Mouse (Mus musculus): ENCODE measurements at regions not wholly inside any gene's neighbourhood (a gene's known extent, or its start where the extent isn't known, plus 50 kb on each side); places are given as distances from the start of the nearest gene placed in this dataset.

- H3K36me3 ChIP-seq (replicated peaks), result no peaks in the 10 kb centered on the region
- no peaks in the 10 kb centered on the region for H3K4me1 ChIP-seq (ENCODE audit: insufficient read depth, low read depth, low read length)
- no peak overlapping the region for H3K4me3 ChIP-seq (ENCODE audit: low read depth, low read length)
- ATAC-seq (ENCODE audit: extremely low read depth, insufficient number of reproducible peaks, low FRiP score, poor library complexity, severe bottlenecking) (no peak), DNase-seq (ENCODE audit: low spot score) (no peak)
- H3K27me3 ChIP-seq (ENCODE audit: insufficient read depth, low read length), result no peaks in the 10 kb centered on the region
- no peaks in the 10 kb centered on the region for H3K9me3 ChIP-seq (replicated peaks)
- TF ChIP-seq POLR2AphosphoS5 (IDR thresholded peaks at IDR 0.05; ENCODE audit: insufficient replicate concordance, low read depth, low read length), result no peak
- no peak for TF ChIP-seq GATA1 (IDR thresholded peaks at IDR 0.05; ENCODE audit: borderline replicate concordance, low read length)
- TF ChIP-seq TAL1 (conservative IDR thresholded peaks at IDR 0.05; ENCODE audit: low read depth, low read length), result no peak
Measured at GRCm38 (mm10) chr8:95974889-95975288, 86.5 kb upstream of the Got2 start.

DNA sequence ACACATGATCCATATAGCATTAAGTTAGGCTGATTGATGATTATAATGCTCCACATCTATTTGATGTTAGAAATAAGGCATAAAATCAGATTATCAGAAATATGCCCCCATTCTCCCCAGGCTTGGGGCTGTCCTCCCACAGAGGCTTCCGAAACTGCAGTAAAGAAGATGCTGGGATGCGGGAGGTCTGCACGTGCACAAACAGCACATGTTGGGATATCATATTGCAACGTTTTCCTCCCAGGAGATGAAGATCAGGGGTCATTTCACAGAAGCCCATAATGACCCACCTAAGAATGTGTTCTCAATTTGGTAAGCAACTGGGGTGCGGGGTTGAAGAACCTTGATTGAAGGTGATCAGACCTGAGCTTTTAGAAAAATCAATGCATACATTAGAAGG, 85.9 kb upstream of the Got2 start:
- Histone ChIP-seq H3K9me3 (replicated peaks) (no peaks in the 10 kb centered on the region), H3K4me3 (ENCODE audit: low read depth, low read length) (no peak overlapping the region), H3K4me1 (ENCODE audit: insufficient read depth, low read depth, low read length) (no peaks in the 10 kb centered on the region), H3K36me3 (replicated peaks) (no peaks in the 10 kb centered on the region), H3K27me3 (ENCODE audit: insufficient read depth, low read length) (no peaks in the 10 kb centered on the region)
- ATAC-seq (ENCODE audit: extremely low read depth, insufficient number of reproducible peaks, low FRiP score, poor library complexity, severe bottlenecking) (no peak), DNase-seq (ENCODE audit: low spot score) (no peak)
- TF ChIP-seq CTCF (IDR thresholded peaks at IDR 0.05; ENCODE audit: low read depth, low read length), result no peak
- TF ChIP-seq GATA2 (IDR thresholded peaks at IDR 0.05; ENCODE audit: borderline replicate concordance, low read depth, low read length), result no peak
- no peak for TF ChIP-seq TAL1 (conservative IDR thresholded peaks at IDR 0.05; ENCODE audit: low read depth, low read length)
- no peak for TF ChIP-seq GATA1 (IDR thresholded peaks at IDR 0.05; ENCODE audit: borderline replicate concordance, low read length)
- no peak for TF ChIP-seq POLR2AphosphoS5 (IDR thresholded peaks at IDR 0.05; ENCODE audit: insufficient replicate concordance, low read depth, low read length)

DNA sequence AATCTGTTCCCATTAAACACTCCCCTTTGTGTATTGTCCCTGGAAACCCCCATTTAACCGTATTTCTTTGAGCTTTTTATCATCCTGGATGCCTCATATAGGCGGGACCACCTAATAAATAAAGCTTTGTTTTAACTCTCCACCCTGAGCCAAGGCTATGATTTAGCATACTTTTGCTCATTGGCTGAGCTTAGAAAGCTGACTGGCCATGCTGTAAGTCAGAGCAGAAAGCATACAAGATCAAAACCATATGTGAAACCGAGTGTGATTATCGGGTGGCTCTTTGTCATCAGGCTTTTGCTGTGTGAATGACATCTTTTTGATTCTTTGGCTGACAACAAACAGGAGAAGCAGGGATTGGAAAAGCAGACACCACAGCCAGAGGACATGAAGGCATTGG, 85.2 kb upstream of the Got2 start:
- H3K4me3 ChIP-seq (ENCODE audit: low read depth, low read length), result no peak overlapping the region
- no peaks in the 10 kb centered on the region for H3K27me3 ChIP-seq (ENCODE audit: insufficient read depth, low read length)
- TF ChIP-seq GATA2 (IDR thresholded peaks at IDR 0.05; ENCODE audit: borderline replicate concordance, low read depth, low read length) (no peak), TAL1 (conservative IDR thresholded peaks at IDR 0.05; ENCODE audit: low read depth, low read length) (no peak), GATA1 (IDR thresholded peaks at IDR 0.05; ENCODE audit: borderline replicate concordance, low read length) (no peak), CTCF (IDR thresholded peaks at IDR 0.05; ENCODE audit: low read depth, low read length) (no peak), POLR2AphosphoS5 (IDR thresholded peaks at IDR 0.05; ENCODE audit: insufficient replicate concordance, low read depth, low read length) (no peak)
- DNase-seq (ENCODE audit: low spot score) (no peak), ATAC-seq (ENCODE audit: extremely low read depth, insufficient number of reproducible peaks, low FRiP score, poor library complexity, severe bottlenecking) (no peak)
- no peaks in the 10 kb centered on the region for H3K4me1 ChIP-seq (ENCODE audit: insufficient read depth, low read depth, low read length)
- H3K36me3 ChIP-seq (replicated peaks), result no peaks in the 10 kb centered on the region
- no peaks in the 10 kb centered on the region for H3K9me3 ChIP-seq (replicated peaks)

DNA sequence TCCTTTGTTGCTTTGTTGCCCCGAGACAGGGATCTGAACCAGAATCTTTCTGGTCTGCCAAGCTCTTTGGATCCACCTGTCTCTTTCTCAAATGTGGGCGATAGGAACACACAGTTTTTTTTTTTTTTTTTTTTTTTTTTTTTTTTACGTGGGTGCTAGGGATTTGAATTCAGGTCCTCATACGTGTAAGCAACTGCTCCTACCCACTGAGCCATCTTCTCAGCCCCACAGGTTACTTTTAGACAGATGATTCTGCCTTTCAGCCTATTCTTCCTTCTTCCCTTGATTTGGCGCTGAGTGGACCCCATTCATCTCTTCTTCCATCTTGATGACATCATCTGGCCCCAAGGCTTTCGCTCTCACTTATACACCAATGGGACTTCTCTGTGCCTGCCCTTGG, 80.5 kb upstream of the Got2 start:
- no peaks in the 10 kb centered on the region for H3K27me3 ChIP-seq (ENCODE audit: insufficient read depth, low read length)

DNA sequence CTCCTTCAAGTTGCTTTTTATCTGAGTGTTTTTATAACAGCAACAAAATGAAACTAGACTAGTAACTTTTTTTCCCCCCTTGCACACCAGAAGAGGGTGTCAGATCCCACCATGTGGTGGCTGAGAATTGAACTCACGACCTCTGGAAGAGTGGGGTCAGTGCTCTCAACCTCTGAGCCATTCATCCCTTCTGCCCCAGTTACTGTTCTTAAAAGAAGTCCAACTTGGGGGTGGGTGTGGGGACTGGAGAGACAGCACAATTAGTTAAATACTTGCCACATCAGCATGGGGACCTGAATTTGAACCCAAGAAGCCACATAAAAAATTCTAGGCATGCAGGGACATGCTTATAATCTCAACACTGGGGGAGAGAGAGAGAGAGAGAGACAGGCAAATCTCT, 78.1 kb upstream of the Got2 start:
- H3K9me3 ChIP-seq (replicated peaks), result no peaks in the 10 kb centered on the region
- no peak for TF ChIP-seq TAL1 (conservative IDR thresholded peaks at IDR 0.05; ENCODE audit: low read depth, low read length)
- TF ChIP-seq GATA1 (IDR thresholded peaks at IDR 0.05; ENCODE audit: borderline replicate concordance, low read length), result no peak
- TF ChIP-seq CTCF (IDR thresholded peaks at IDR 0.05; ENCODE audit: low read depth, low read length), result no peak
- TF ChIP-seq GATA2 (IDR thresholded peaks at IDR 0.05; ENCODE audit: borderline replicate concordance, low read depth, low read length), result no peak
- no peak for TF ChIP-seq POLR2AphosphoS5 (IDR thresholded peaks at IDR 0.05; ENCODE audit: insufficient replicate concordance, low read depth, low read length)
- no peaks in the 10 kb centered on the region for H3K27me3 ChIP-seq (ENCODE audit: insufficient read depth, low read length)
- H3K4me1 ChIP-seq (ENCODE audit: insufficient read depth, low read depth, low read length), result no peaks in the 10 kb centered on the region
- DNase-seq (ENCODE audit: low spot score), result no peak
- H3K36me3 ChIP-seq (replicated peaks), result no peaks in the 10 kb centered on the region
- no peak for ATAC-seq (ENCODE audit: extremely low read depth, insufficient number of reproducible peaks, low FRiP score, poor library complexity, severe bottlenecking)
- H3K4me3 ChIP-seq (ENCODE audit: low read depth, low read length), result no peak overlapping the region

More for the DNA sequence above, 80.5 kb upstream of the Got2 start:
- DNase-seq (ENCODE audit: low spot score), result no peak
- Histone ChIP-seq H3K4me3 (ENCODE audit: low read depth, low read length) (no peak overlapping the region), H3K4me1 (ENCODE audit: insufficient read depth, low read depth, low read length) (no peaks in the 10 kb centered on the region), H3K9me3 (replicated peaks) (no peaks in the 10 kb centered on the region), H3K36me3 (replicated peaks) (no peaks in the 10 kb centered on the region)
- no peak for ATAC-seq (ENCODE audit: extremely low read depth, insufficient number of reproducible peaks, low FRiP score, poor library complexity, severe bottlenecking)
- no peak for TF ChIP-seq GATA1 (IDR thresholded peaks at IDR 0.05; ENCODE audit: borderline replicate concordance, low read length)

- Histone ChIP-seq H3K27me3 (ENCODE audit: insufficient read depth, low read length) (no peaks in the 10 kb centered on the region; the same call in 1 of the 2 replicates), H3K4me3 (ENCODE audit: low read depth, low read length) (no peak overlapping the region), H3K4me1 (ENCODE audit: insufficient read depth, low read depth, low read length) (no peaks in the 10 kb centered on the region), H3K9me3 (replicated peaks) (no peaks in the 10 kb centered on the region), H3K36me3 (replicated peaks) (no peaks in the 10 kb centered on the region)
- TF ChIP-seq TAL1 (conservative IDR thresholded peaks at IDR 0.05; ENCODE audit: low read depth, low read length) (no peak), GATA1 (IDR thresholded peaks at IDR 0.05; ENCODE audit: borderline replicate concordance, low read length) (no peak), GATA2 (IDR thresholded peaks at IDR 0.05; ENCODE audit: borderline replicate concordance, low read depth, low read length) (no peak), POLR2AphosphoS5 (IDR thresholded peaks at IDR 0.05; ENCODE audit: insufficient replicate concordance, low read depth, low read length) (no peak), CTCF (IDR thresholded peaks at IDR 0.05; ENCODE audit: low read depth, low read length) (no peak)
- DNase-seq (ENCODE audit: low spot score) (no peak), ATAC-seq (ENCODE audit: extremely low read depth, insufficient number of reproducible peaks, low FRiP score, poor library complexity, severe bottlenecking) (no peak)
Measured at GRCm38 (mm10) chr8:95952257-95952656, 63.9 kb upstream of the Got2 start.

DNA sequence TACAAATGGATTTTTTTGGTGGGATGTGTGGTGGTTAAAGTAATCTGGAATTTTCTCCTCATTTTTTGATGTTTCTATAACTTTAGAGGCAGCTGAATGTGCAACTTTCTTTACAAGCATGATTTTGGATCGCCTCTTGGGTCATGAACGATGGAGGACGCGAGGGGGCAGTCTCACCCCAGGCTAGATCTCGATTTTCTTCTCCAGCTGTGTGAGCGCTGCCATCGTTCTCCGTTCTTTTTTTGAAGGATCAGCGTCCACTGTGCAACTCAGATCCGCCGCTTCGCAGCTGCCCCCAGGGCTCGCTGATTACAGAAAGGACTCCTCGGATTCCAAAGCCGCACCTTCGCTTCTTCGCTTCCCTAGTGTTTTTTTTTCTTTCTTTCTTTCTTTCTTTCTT, 63.4 kb upstream of the Got2 start:
- peak; percentile 12 for DNase-seq (ENCODE audit: low spot score)
- no peaks in the 10 kb centered on the region for H3K9me3 ChIP-seq (replicated peaks)
- TF ChIP-seq POLR2AphosphoS5 (IDR thresholded peaks at IDR 0.05; ENCODE audit: insufficient replicate concordance, low read depth, low read length), result no peak
- TF ChIP-seq GATA2 (IDR thresholded peaks at IDR 0.05; ENCODE audit: borderline replicate concordance, low read depth, low read length), result no peak
- no peak for TF ChIP-seq TAL1 (conservative IDR thresholded peaks at IDR 0.05; ENCODE audit: low read depth, low read length)
- TF ChIP-seq GATA1 (IDR thresholded peaks at IDR 0.05; ENCODE audit: borderline replicate concordance, low read length), result no peak
- TF ChIP-seq CTCF (IDR thresholded peaks at IDR 0.05; ENCODE audit: low read depth, low read length), result no peak
- H3K36me3 ChIP-seq (replicated peaks), result no peaks in the 10 kb centered on the region
- no peaks in the 10 kb centered on the region; the same call in 1 of the 2 replicates for H3K27me3 ChIP-seq (ENCODE audit: insufficient read depth, low read length)
- no peak for ATAC-seq (ENCODE audit: extremely low read depth, insufficient number of reproducible peaks, low FRiP score, poor library complexity, severe bottlenecking)
- no peak overlapping the region; the same call in 1 of the 2 replicates for H3K4me3 ChIP-seq (ENCODE audit: low read depth, low read length)
- no peaks in the 10 kb centered on the region for H3K4me1 ChIP-seq (ENCODE audit: insufficient read depth, low read depth, low read length)
